Mouse (Mus musculus) splenic B cell, adult 2 months (primary cell): ENCODE measurements around the gene Odf3.

ENCODE experiments used
- DNase-seq: peaks from one replicate; pipeline ENCODE4 v3.0.0-alpha.2; 2011; ENCODE audit warnings: low read depth, low spot score
- H3K27me3 ChIP-seq: 2 replicates; pipeline ENCODE4 v1.6.1; 2012; ENCODE audit warnings: mild to moderate bottlenecking, low read length, moderate library complexity, mixed read lengths; ENCODE audit not compliant: control insufficient read depth, poor library complexity, insufficient read depth, severe bottlenecking
- H3K36me3 ChIP-seq: 2 replicates; pipeline ENCODE4 v1.6.1; 2012; ENCODE audit warnings: mild to moderate bottlenecking, low read length, moderate library complexity, mixed read lengths; ENCODE audit not compliant: control insufficient read depth, poor library complexity, insufficient read depth, severe bottlenecking

The Odf3 gene

DNA sequence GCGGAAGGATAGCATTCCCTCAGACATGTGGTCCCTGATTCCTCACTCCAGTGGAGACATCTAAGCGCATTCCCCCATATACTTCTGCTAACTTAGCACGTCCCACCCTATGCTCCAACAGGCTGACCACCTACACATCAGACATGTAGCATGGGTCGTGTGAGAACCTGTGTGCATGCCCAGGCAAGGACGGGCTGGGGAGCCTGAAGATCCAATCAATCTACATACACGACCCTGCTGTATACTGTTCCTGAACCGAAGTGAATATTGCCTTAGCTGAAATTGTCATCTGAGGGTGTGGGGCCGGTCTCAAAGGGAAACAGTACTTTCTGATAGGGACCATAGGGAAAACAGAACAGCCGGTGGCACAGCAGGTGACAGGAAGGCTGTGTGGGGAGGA is 7.6 kb downstream of the Odf3 start:
- DNase-seq: no peak
- peaks cover 4% of the 10 kb centered on the region for H3K36me3 ChIP-seq

DNA sequence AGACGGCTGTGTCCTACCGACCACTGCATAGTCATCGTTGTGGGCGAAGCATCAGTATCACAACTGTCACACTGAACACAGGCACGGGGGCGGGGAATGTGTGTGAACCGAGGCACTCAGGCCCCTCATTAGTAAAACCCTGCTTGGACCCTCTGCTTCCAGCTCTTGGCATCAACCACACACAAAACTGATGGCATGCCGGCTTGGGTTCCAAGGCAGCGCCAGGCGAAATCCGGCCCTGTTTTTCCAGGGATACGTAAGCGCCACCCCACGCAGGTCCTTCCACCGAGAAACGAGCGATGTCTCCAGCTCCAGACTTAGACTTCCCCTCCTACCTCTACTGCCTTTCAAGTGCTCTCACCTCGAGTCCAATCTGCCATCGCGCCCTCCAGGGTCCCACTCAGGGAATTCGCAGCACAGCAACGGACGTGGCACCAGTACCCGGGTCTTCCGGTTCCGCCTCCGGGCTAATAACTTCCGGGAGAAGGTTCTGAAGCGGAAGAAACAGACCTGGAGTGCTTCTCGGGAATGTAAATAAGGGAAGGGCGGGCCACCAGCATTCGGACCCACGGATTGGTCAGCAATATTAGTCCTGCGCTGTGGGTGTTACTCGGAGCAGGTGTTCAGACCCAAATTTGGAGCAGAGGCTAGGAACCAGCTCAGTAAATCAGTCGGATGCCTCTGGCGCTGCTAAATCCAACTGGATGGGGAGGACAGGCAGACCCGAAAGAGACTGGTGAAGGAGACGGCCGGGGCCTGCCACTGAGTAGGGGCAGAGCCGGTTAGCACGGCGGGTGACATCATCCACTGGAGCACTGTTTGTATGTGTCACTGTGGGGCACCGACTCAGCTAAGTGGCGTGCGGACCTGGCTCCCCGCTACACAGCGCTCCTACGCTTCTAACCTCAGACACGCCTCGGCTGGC is 8.5 kb downstream of the Odf3 start, which contains the start of gene Gm45785:
Gene Gm45785, minus strand, starts transcription at position 472 of the 925 bp plus-strand sequence.
- DNase-seq: peak; percentile 80
- Histone ChIP-seq H3K36me3 (peaks cover 7% of the 10 kb centered on the region), H3K27me3 (no peaks in the 10 kb centered on the region)

More for the DNA sequence above, 7.6 kb downstream of the Odf3 start:
- H3K27me3 ChIP-seq: no peaks in the 10 kb centered on the region

DNA sequence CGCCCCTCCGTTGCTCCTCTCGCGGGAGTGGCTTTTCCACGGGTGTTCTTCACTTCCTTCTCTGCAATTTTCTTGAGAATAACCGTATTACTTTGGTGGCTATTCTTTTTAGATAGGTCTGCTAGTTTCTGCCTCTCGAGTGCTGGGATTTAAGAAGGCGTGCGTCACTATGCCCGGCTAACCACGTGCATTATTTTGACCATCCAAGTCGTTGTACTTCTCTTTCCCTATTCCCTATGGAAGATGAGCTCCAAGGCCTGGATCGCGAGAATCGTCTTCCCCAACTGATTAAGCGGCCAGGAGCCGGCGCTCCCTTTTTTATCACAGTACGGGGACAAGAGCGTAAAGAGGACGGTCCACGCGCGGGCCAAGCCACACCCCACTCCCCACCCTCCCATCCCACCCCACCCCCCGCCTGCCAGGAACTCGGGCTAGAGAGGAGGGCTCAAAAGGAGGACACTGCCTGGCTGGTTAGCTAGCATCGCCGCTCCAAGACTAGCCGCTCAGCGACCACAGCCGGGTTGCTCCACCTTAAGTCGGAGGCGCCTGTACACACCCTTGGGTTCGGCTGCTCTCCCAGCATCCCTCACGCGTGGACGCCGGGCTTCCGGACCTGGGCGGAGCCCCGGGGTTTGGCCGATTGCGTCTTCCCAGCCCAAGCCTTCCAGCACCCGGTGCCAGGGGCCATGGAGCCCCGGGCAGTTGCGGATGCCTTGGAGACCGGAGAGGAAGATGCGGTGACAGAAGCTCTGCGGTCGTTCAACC is 9.4 kb downstream of the Odf3 start, which contains the start of gene Ric8a:
Gene Ric8a, plus strand, starts transcription at position 173 of the 765 bp plus-strand sequence.
- no peaks in the 10 kb centered on the region for H3K27me3 ChIP-seq
- peak; percentile 79 for DNase-seq
- peaks cover 9% of the 10 kb centered on the region for H3K36me3 ChIP-seq

- peak; percentile 17 for DNase-seq
- H3K36me3 ChIP-seq: peaks cover 9% of the 10 kb centered on the region
- H3K27me3 ChIP-seq: no peaks in the 10 kb centered on the region
These were observed 10.2 kb downstream of the Odf3 start, which contains the start of gene Bet1l for GRCm38 (mm10) chr7:140857550-140858505. TSS of gene Bet1l (minus strand) at chr7:140857577.

GRCm38 (mm10) chr7:140858746-140859145 is 11.1 kb downstream of the Odf3 start:
- H3K36me3 ChIP-seq: peaks cover 12% of the 10 kb centered on the region
- no peak for DNase-seq
- H3K27me3 ChIP-seq: no peaks in the 10 kb centered on the region

- Histone ChIP-seq H3K27me3 (no peaks in the 10 kb centered on the region), H3K36me3 (peaks cover 12% of the 10 kb centered on the region)
- no peak for DNase-seq
These were observed 12.4 kb downstream of the Odf3 start for GRCm38 (mm10) chr7:140859997-140860396.

DNA sequence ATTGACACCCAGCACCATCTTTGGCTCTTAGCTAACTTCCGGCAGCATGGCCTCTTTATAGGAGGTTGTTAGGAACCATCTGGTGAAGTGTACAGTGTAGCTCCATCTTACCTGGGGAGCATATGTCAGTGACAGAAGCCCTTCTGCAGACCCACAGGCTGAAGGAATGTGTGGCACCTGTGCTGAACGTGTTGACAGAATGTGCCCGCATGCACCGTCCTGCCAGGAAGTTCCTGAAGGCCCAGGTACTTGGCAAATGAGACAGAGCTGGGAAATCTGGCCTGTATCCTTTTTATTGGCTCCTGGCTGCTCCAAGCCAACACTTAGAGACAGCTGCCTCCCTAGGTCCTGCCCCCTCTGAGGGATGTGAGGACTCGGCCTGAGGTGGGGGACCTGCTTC is 13.1 kb downstream of the Odf3 start:
- H3K36me3 ChIP-seq: peaks cover 12% of the 10 kb centered on the region
- no peak for DNase-seq
- H3K27me3 ChIP-seq: no peaks in the 10 kb centered on the region

- no peaks in the 10 kb centered on the region for H3K27me3 ChIP-seq
- DNase-seq: no peak
These were observed 17.2 kb downstream of the Odf3 start for GRCm38 (mm10) chr7:140864761-140865160.

GRCm38 (mm10) chr7:140874224-140874623 is 26.6 kb downstream of the Odf3 start:
- no peaks in the 10 kb centered on the region for H3K27me3 ChIP-seq
- peak; percentile 13 for DNase-seq
- H3K36me3 ChIP-seq: no peaks in the 10 kb centered on the region; the same call in 1 of the 2 replicates

More at GRCm38 (mm10) chr7:140864761-140865160, 17.2 kb downstream of the Odf3 start:
- peaks cover 11% of the 10 kb centered on the region for H3K36me3 ChIP-seq

DNA sequence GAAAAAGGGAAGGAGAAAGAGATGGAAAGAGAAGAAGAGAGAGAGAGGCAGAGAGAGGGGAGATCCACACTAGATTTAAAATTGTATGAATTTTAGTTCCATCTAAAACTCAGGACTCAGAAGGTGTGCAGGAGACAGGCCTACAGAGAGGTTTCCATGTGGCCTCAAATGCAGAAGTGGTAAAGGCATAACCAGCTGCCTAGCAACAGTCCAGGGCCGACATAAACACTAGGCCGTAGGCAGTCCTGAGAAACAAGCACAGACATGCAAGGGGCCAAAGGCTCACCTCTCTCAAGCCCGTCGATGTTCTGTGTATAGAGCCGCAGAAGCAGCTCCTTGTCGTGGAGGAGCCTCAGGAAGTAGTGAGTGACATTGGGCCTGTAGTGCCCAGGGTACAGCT is 29.8 kb downstream of the Odf3 start:
- DNase-seq: peak; percentile 61
- no peaks in the 10 kb centered on the region for H3K27me3 ChIP-seq
- no peaks in the 10 kb centered on the region; the same call in 1 of the 2 replicates for H3K36me3 ChIP-seq

DNA sequence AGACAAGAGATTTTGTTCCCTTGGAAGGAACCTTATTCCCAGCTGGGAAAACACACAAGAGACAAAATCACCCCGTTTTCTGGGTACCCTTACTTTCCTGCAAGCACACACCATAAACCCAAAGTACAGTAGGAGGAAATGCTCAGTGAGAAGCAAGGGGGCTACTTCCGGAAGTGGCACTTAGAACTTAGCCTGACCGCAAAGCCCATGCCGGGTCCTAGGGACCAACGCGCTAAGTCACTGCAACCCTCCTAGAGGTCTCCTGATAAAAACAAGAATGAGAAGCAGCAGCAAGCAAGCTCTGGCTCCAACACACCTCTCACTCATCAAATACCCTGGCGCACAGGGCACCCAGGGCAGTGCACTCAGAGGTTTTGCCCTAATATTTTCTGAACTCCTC is 31.8 kb downstream of the Odf3 start:
- H3K27me3 ChIP-seq: no peaks in the 10 kb centered on the region
- no peaks in the 10 kb centered on the region; the same call in 1 of the 2 replicates for H3K36me3 ChIP-seq
- peak; percentile 39 for DNase-seq

DNA sequence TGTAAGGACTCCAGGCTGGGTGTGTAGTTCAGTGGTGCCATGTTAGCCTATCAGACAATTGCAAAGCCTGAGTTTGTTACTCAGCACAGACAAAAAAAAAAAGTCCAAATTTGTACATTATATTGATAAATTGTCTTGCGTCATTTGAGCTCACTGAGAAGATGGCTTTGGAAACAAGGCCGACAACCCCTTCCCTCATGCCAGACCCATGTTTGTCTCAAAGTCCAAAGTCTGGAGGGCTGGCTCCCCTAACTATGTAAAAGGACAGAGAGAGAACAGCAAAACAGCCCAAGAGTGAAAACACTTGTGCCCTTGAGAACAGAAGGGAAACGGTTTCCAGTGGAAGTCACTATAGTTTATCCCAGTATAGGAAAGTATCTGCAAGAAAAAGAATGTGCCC is 32.8 kb downstream of the Odf3 start:
- Histone ChIP-seq H3K27me3 (no peaks in the 10 kb centered on the region), H3K36me3 (no peaks in the 10 kb centered on the region)
- no peak for DNase-seq

- Histone ChIP-seq H3K27me3 (no peaks in the 10 kb centered on the region), H3K36me3 (no peaks in the 10 kb centered on the region)
- DNase-seq: peak; percentile 14
These were observed 33.4 kb downstream of the Odf3 start for GRCm38 (mm10) chr7:140880865-140881515.
